Mouse (Mus musculus) adrenal gland, postnatal 10 days (tissue): ENCODE measurements at regions not wholly inside any gene's neighbourhood (a gene's known extent, or its start where the extent isn't known, plus 50 kb on each side); places are given as distances from the start of the nearest gene placed in this dataset.

Source experiments
- DNase-seq: peaks from one replicate; pipeline ENCODE4 v3.0.0; 2021; ENCODE audit warnings: mixed read lengths

DNA sequence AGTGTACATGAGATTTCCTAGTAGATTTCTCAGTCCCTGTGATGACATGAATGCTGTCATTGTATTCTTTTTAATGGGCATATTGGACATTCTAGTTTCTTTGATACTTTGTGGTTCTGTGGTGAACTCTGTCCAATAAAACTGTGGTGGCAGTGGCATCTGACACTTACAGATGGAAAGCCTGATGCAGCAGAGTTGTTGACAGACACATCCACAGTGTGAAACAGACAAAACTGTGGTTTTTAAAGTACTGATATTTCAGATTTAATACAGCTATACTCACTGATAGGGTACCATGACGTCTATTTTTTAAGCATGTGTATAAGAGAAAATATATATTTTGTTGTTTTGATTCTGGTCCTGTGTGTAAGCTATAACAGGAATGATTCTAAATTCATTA is 818.0 kb downstream of the Trim52 start:
- no peak for DNase-seq

DNA sequence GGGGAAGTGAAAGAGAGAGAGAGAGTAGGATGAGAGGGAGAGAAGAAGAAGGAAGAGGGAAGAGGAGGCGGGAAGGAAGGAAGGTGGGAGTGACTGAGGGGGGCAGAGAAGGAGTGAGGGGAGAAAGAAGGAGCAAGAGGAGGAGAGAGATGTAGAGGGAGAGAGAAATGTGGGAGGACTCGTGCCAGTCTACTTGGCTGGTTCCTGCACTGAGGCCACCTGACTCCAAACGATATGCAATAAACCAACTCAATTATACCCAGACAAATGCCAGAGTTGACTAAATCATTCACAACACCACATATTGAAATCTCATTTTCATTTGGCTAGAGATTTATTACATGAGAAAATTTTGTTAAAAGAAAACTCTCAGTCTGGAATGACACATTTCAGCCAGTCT is 818.4 kb downstream of the Trim52 start:
- no peak for DNase-seq

DNA sequence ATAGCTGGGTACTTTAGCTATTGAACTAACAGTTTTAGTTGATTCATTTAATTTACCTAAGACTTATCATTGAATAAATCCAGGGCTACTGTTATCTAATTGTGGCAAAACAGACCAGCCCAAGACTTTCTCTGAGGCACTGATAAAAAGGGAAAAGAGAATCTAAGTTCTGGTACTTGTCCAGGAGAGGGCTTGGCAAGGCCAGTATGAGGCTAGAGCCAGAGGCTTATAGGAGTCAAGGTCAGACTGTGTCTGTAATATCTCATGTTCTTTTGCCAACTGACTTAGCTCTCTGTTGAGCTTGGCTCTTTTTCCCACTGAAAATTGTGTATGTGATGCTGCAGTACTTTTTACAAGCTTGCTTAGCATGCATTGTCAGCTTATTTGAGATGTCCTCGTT is 839.3 kb downstream of the Trim52 start:
- DNase-seq: peak; percentile 42

DNA sequence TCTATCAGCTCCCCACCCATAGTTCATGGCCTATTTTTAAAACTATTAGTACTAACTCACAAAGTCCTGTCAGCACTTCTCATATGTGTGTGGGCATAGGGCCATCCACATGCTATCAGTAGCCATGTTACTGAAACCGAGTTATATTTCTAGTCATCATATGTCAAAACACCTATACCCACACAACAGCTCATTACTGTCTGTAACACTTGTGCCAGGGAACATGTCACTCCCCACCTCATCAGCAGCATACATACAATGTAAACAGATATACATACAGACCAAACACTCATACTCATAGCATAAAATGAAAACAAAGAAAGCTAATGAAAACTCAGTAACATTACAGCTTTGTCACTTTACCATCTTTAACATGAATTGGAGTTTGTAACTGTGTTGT is 872.0 kb downstream of the Trim52 start:
- DNase-seq: no peak

DNA sequence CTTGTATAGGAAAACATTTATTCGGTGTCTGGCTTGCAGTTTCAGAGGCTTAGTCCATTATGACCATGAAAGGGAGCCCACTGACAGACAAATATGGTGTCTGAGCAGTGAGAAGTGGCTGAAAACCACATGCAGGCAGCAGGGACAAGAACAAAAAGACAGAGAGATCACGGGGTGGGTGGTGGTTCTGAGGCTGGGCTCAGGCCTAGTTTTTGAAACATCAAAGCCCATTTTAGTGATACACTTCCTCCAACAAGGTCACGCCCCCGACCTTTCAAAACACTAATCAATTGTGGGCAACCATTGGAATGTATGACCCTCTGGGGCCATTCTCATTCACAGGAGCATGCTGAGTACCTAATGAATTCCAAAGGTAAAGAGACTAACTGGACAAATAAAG is 874.8 kb downstream of the Trim52 start:
- no peak for DNase-seq

DNA sequence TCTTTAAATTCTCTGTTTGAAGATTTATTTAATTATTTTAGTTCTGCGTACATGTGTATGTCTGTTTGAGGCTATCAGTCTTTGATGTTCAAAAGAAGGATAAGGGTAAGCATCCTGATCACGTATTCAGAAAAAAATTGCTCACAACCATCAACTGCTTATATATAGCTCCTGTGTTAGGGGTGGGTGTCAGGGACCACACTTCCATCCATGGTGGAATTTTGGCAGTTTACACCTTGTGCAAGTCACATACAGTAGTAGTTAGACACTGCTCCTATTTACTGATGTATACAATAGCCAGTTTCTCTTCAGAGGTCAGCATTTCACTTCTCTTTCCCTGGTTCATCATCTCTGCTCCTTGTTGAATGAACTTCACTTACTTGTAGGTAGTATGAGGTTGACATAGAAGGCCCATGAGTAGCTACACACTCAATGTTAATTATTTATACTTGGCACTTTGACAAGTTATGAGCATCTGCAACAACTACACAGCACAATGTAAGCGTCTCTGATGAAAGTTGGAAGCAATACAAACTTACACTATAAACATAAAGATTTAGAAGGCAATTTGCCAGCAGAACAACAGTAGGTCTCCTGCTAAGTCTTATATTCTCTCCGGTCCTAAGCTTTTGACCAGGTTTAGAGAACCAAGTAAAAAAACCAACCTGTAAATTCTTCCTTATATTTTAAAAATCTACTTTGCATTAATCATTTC is 891.7 kb downstream of the Trim52 start:
- DNase-seq: no peak

DNA sequence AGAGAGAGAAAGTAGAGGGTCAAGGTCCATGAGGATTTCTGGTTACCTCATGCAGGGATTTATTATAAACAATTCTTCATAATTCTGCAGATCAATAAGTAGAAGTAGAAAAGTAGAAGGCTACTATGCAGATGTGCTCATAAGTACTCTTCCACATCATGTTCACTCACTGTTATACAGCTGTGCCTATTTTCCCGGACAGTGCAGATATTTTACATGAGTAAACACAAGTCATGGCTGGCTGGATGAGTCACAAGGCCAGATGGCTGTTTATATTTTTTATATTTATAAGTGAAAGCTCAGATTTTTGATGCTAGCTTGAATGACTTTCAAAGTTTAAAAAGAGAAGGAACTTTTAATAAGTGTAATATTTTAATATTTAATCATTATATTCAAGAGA is 899.0 kb downstream of the Trim52 start:
- peak; percentile 2 for DNase-seq

DNA sequence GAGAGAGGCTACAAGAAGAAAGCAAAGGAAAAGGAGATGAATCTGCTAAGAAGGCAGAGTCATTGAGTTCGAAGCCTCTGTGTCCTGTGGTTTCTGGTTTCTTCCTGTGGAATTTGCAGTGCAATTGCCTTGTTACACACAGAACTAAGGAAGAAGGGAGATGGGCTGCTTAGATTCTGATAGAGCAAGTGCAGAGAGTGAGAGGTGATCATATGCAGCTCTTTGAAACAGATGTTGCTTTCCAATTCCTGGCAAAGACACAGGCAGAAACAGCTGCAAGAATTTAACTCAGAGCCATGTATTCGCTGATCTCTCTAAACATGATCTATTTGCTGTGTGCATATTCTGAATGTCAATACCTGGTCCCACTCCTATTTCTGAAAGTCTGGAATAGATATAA is 903.6 kb downstream of the Trim52 start:
- DNase-seq: no peak

DNA sequence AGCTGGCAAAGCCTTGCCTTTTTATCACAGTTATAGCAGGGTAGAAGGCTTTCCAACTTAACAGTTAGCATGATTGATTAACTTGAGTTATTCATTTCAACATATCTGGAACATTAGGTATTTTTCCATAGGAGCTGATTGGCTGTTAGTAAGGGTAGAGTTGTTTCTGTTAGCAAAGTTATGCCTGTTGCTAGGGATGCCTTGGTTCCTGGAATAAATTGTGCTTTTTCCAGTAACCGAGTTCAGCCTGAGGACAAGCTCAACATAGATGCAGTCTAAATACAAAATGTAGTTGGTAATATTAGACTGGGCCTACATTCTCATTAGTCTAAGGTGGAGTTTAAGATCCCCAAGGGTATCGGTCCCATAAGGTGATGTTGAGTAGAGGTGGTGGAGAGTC is 927.8 kb downstream of the Trim52 start:
- DNase-seq: no peak

DNA sequence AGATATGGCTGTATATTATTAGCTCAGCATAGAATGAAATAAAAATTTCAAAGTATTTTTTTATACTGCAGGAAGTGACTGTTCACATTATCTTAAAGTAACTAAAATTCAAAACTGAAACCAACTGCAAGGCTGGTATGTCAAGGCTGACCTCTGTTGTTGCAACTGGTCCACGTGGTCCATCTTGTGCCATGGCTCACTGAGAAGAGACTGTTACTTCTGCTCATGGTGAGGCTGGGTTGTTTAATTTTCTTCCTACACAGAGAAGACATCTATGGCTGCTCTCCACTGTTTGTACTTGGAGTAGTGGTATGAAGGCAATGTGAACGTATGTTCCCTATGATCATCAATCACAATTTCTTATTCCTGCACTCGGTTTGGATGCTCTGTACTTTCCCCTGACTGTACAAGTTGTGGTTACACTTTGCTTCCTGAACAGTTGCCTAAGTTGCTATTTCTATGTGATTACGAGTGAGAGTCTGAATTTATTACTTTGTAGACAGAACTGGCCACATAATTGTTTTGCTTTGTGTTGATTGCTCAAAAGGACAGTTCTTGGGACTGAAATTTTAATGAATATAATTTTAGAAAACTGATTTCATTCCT is 946.1 kb downstream of the Trim52 start:
- no peak for DNase-seq

DNA sequence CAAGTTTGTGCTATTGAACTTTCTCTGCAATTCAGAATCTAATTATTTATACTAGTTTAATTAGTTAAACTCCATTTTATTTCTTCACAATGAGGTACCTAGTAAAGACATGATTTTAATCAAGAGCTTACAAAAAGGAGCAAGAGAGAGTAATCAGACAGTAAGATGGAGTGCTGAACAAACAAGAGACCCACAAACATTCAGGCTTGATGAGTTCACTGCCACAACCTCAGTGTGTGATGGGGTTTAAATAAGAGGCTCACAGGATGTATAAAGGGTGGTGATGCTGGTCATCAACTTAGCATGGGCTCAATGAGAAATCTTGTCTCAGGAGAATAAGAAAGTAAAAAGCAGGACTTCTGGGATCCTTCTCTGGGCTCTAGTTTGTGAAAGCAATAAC is 962.6 kb downstream of the Trim52 start:
- no peak for DNase-seq

DNA sequence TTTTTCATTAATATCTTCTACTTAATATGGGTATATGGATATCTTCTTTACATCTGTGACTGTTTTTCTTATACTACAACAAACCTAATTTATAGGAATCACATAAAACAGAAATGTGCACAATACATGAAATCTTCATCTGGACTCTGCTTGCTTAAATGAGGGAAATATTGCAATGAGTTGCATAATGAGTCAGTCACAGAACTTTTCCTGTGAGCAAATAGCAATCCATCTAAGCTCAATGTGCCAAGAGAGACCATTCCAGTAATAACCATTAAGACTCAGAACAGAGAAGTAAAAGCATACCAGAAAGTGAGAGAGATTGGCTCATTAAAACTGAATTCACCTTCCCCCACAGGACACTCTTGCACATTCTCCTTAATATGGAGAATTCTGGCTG is 974.4 kb downstream of the Trim52 start:
- no peak for DNase-seq
